Mouse (Mus musculus): ENCODE results near the gene Mrpl48. TPM values are rescaled to one million over a fixed set of nuclear protein-coding genes. Genes with fewer than 3 reads are reported as not detected.

The Mrpl48 gene
- polyA plus RNA-seq, 2 experiments, result 42.0 to 79.6 TPM

DNA sequence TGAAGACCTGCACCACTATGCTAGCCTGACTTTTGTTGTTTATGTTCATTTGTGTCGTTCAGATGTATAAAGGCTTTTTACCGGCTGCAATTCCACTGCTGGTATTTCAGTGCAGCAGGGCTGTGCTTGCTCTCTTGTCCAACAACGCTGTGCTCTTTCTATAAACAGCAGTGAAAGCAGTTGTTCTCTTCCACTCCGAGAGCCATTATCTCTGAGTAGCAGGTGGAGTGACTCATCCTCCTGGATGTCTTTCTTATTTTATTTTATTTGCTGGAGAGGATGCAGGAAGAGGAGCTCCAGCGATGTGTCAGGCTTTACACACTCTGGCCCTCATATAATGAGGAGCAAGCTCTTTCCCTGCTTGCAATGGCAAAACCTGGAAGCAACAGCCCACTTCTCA lies 7.9 kb downstream of the Mrpl48 start:
- no peak for DNase-seq (ENCODE audit: low spot score)
- Histone ChIP-seq H3K36me3 (ENCODE audit: control insufficient read depth, insufficient read depth, low read length) (no peaks in the 10 kb centered on the region), H3K4me3 (replicated peaks; ENCODE audit: low read length) (no peak overlapping the region), H3K4me2 (replicated peaks; ENCODE audit: low read depth, low read length, severe bottlenecking) (no peak overlapping the region), H3K9me3 (ENCODE audit: control insufficient read depth, low read length) (no peaks in the 10 kb centered on the region), H3K27ac (replicated peaks; ENCODE audit: low read depth, low read length) (no peak overlapping the region), H3K27me3 (ENCODE audit: control insufficient read depth, insufficient read depth, low read length) (no peaks in the 10 kb centered on the region), H3K9ac (ENCODE audit: low read depth, low read length, severe bottlenecking) (no peak overlapping the region), H3K4me1 (ENCODE audit: control insufficient read depth, insufficient read depth, low read length) (no peaks in the 10 kb centered on the region)
- no peak for ATAC-seq (ENCODE audit: low FRiP score, low read depth)
- WGBS, result 79% methylated on average over 5 of the region's 5 CpGs
- no peak for TF ChIP-seq POLR2A (IDR thresholded peaks at IDR 0.05; ENCODE audit: borderline replicate concordance, extremely low read depth, insufficient read depth, insufficient read length)

DNA sequence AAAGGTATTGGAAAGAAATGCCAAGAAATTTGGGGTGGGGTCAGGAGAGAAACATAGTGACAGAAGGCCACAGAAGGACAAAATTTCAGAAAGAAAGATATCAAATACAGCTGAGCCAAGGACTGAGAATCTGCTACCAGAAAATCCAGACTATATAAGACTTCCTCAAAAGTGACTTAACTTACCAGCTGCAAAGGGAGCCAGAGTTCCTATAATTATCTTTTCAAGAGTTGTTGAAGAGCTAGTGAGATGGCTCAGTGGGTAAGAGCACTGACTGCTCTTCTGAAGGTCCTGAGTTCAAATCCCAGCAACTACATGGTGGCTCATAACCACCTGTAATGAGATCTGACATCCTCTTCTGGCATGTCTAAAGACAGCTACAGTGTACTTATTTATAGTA lies 14.8 kb downstream of the Mrpl48 start:
- Histone ChIP-seq H3K4me1 (ENCODE audit: control insufficient read depth, insufficient read depth, low read length) (no peaks in the 10 kb centered on the region), H3K9ac (ENCODE audit: low read depth, low read length, severe bottlenecking) (no peak overlapping the region), H3K36me3 (ENCODE audit: control insufficient read depth, insufficient read depth, low read length) (no peaks in the 10 kb centered on the region), H3K27ac (replicated peaks; ENCODE audit: low read depth, low read length) (no peak overlapping the region), H3K9me3 (ENCODE audit: control insufficient read depth, low read length) (no peaks in the 10 kb centered on the region), H3K4me3 (replicated peaks; ENCODE audit: low read length) (no peak overlapping the region), H3K27me3 (ENCODE audit: control insufficient read depth, insufficient read depth, low read length) (no peaks in the 10 kb centered on the region), H3K4me2 (replicated peaks; ENCODE audit: low read depth, low read length, severe bottlenecking) (no peak overlapping the region)
- DNase-seq (ENCODE audit: low spot score), result no peak
- no peak for TF ChIP-seq POLR2A (IDR thresholded peaks at IDR 0.05; ENCODE audit: borderline replicate concordance, extremely low read depth, insufficient read depth, insufficient read length)
- no peak for ATAC-seq (ENCODE audit: low FRiP score, low read depth)

GRCm38 (mm10) chr7:100591522-100591852 lies 16.6 kb downstream of the Mrpl48 start:
- Histone ChIP-seq H3K27me3 (ENCODE audit: control insufficient read depth, insufficient read depth, low read length) (no peaks in the 10 kb centered on the region), H3K9me3 (ENCODE audit: control insufficient read depth, low read length) (no peaks in the 10 kb centered on the region), H3K4me2 (replicated peaks; ENCODE audit: low read depth, low read length, severe bottlenecking) (peak overlapping the region; percentile 56), H3K4me3 (replicated peaks; ENCODE audit: low read length) (peak overlapping the region; percentile 48), H3K27ac (replicated peaks; ENCODE audit: low read depth, low read length) (no peak overlapping the region), H3K36me3 (ENCODE audit: control insufficient read depth, insufficient read depth, low read length) (no peaks in the 10 kb centered on the region), H3K9ac (ENCODE audit: low read depth, low read length, severe bottlenecking) (0 out of 2 replicates have a peak overlapping the region, but pooled peaks have one; percentile 64), H3K4me1 (ENCODE audit: control insufficient read depth, insufficient read depth, low read length) (no peaks in the 10 kb centered on the region)
- ATAC-seq (ENCODE audit: low FRiP score, low read depth), result no peak
- TF ChIP-seq POLR2A (IDR thresholded peaks at IDR 0.05; ENCODE audit: borderline replicate concordance, extremely low read depth, insufficient read depth, insufficient read length), result no peak
- WGBS, result 5% methylated on average over 2 of the region's 2 CpGs
- no peak for DNase-seq (ENCODE audit: low spot score)

GRCm38 (mm10) chr7:100590845-100591521 lies 17.1 kb downstream of the Mrpl48 start:
- H3K4me1 ChIP-seq (ENCODE audit: control insufficient read depth, insufficient read depth, low read length), result no peaks in the 10 kb centered on the region
- peak; percentile 44; the same call in 1 of the 2 replicates for TF ChIP-seq POLR2A (IDR thresholded peaks at IDR 0.05; ENCODE audit: borderline replicate concordance, extremely low read depth, insufficient read depth, insufficient read length)

GRCm38 (mm10) chr7:100590504-100590844 lies 17.6 kb downstream of the Mrpl48 start:
- no peak for TF ChIP-seq POLR2A (IDR thresholded peaks at IDR 0.05; ENCODE audit: borderline replicate concordance, extremely low read depth, insufficient read depth, insufficient read length)
- Histone ChIP-seq H3K4me2 (replicated peaks; ENCODE audit: low read depth, low read length, severe bottlenecking) (peak overlapping the region; percentile 56), H3K4me3 (replicated peaks; ENCODE audit: low read length) (peak overlapping the region; percentile 48), H3K36me3 (ENCODE audit: control insufficient read depth, insufficient read depth, low read length) (no peaks in the 10 kb centered on the region), H3K9ac (ENCODE audit: low read depth, low read length, severe bottlenecking) (peak overlapping the region; percentile 64), H3K4me1 (ENCODE audit: control insufficient read depth, insufficient read depth, low read length) (no peaks in the 10 kb centered on the region), H3K9me3 (ENCODE audit: control insufficient read depth, low read length) (no peaks in the 10 kb centered on the region), H3K27me3 (ENCODE audit: control insufficient read depth, insufficient read depth, low read length) (no peaks in the 10 kb centered on the region), H3K27ac (replicated peaks; ENCODE audit: low read depth, low read length) (0 out of 2 replicates have a peak overlapping the region, but pooled peaks have one; percentile 65)
- ATAC-seq (ENCODE audit: low FRiP score, low read depth), result no peak; the same call in 1 of the 2 replicates
- DNase-seq (ENCODE audit: low spot score), result no peak
- 41% methylated on average over 7 of the region's 7 CpGs for WGBS

More at GRCm38 (mm10) chr7:100590845-100591521, 17.1 kb downstream of the Mrpl48 start:
- peak overlapping the region; percentile 64 for H3K9ac ChIP-seq (ENCODE audit: low read depth, low read length, severe bottlenecking)
- DNase-seq (ENCODE audit: low spot score) (peak; percentile 81), ATAC-seq (ENCODE audit: low FRiP score, low read depth) (peak; percentile 96)
- WGBS, result 0% methylated on average over 18 of the region's 20 CpGs
- peak overlapping the region; percentile 65 for H3K27ac ChIP-seq (replicated peaks; ENCODE audit: low read depth, low read length)
- peak overlapping the region; percentile 48 for H3K4me3 ChIP-seq (replicated peaks; ENCODE audit: low read length)
- peak overlapping the region; percentile 56 for H3K4me2 ChIP-seq (replicated peaks; ENCODE audit: low read depth, low read length, severe bottlenecking)
- H3K36me3 ChIP-seq (ENCODE audit: control insufficient read depth, insufficient read depth, low read length), result no peaks in the 10 kb centered on the region
- no peaks in the 10 kb centered on the region for H3K27me3 ChIP-seq (ENCODE audit: control insufficient read depth, insufficient read depth, low read length)
- H3K9me3 ChIP-seq (ENCODE audit: control insufficient read depth, low read length), result no peaks in the 10 kb centered on the region

Data from limb, embryonic 14.5 days (tissue).